ENCODE assay signal across 8 mouse cellular contexts in the genomic region with DNA sequence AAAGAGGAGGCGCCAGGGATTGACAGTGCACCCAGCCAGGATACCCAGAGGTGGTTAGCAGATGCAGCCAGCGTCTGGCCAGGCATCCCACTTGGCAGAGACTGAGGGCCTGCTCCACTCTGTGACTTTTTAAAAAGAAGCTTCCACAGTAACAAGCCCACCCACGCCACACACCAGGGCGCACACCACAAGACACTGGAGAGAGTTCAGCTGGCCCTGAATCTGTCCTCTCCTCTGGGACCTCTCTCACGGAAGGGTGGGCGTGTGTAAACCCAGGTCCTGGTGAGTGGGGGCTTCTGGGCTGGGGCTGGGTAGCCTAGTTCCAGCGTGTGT. TPM values are rescaled to one million over a fixed set of nuclear protein-coding genes. Genes with fewer than 3 reads are reported as not detected.
DNase-seq lines count a peak whose midpoint lies in the region; ATAC-seq and TF ChIP-seq lines count a peak whose summit lies in the region.

No protein-coding gene starts in this region.

- no peak for TF ChIP-seq CTCF in kidney, adult 2 months (conservative IDR thresholded peaks at IDR 0.05; ENCODE audit: insufficient read depth, insufficient read length, low read depth, low read length)
- TF ChIP-seq CTCF in cortical plate, adult 2 months (IDR thresholded peaks at IDR 0.05; ENCODE audit: extremely low read depth, insufficient read depth, low read length): no peak

- H3K36me3 ChIP-seq in kidney, adult 2 months (ENCODE audit: control insufficient read depth, insufficient read depth, low read length): no peaks in the 10 kb centered on the region; the same call in 1 of the 2 replicates
- H3K36me3 ChIP-seq in hindbrain, embryonic 16.5 days (ENCODE audit: control insufficient read depth, insufficient read depth, low read length): no peaks in the 10 kb centered on the region
- no peaks in the 10 kb centered on the region for H3K36me3 ChIP-seq in midbrain, embryonic 13.5 days

- H3K4me1 ChIP-seq in kidney, adult 2 months (ENCODE audit: control insufficient read depth, insufficient read depth, low read length): peaks cover 15% of the 10 kb centered on the region
- H3K4me1 ChIP-seq in cortical plate, adult 2 months (ENCODE audit: control insufficient read depth, insufficient read depth, low read length): peaks cover 2% of the 10 kb centered on the region; the same call in 1 of the 2 replicates
- H3K4me1 ChIP-seq in hindbrain, embryonic 16.5 days (ENCODE audit: control insufficient read depth, insufficient read depth, low read depth, low read length): peaks cover 14% of the 10 kb centered on the region; the same call in 1 of the 2 replicates
- H3K4me1 ChIP-seq in midbrain, embryonic 13.5 days (replicated peaks): peaks cover 22% of the 10 kb centered on the region

- peak overlapping the region; percentile 56 for H3K4me2 ChIP-seq in hindbrain, embryonic 16.5 days (ENCODE audit: low read length)
- peak overlapping the region; percentile 64 for H3K4me2 ChIP-seq in midbrain, embryonic 13.5 days (replicated peaks)

- ATAC-seq in hindbrain, embryonic 16.5 days: peak; percentile 42
- peak; percentile 55 for ATAC-seq in midbrain, embryonic 13.5 days

- peak overlapping the region; percentile 85 for H3K27ac ChIP-seq in kidney, adult 2 months (ENCODE audit: insufficient read depth, low read depth, low read length)
- H3K27ac ChIP-seq in cortical plate, adult 2 months (ENCODE audit: insufficient read depth, low read length): no peak overlapping the region
- no peak overlapping the region for H3K27ac ChIP-seq in hindbrain, embryonic 16.5 days (ENCODE audit: low read depth, low read length)
- H3K27ac ChIP-seq in midbrain, embryonic 13.5 days: no peak overlapping the region

- no peak for DNase-seq in kidney, adult 2 months
- no peak for DNase-seq in kidney, postnatal 10 days
- no peak for DNase-seq in layer of hippocampus, adult 9-11 months
- no peak for DNase-seq in thymus, adult 18-20 months
- DNase-seq in retina, embryonic 14.5 days (ENCODE audit: low spot score): no peak

- H3K4me3 ChIP-seq in kidney, adult 2 months (ENCODE audit: insufficient read depth, low read depth, low read length): peak overlapping the region; percentile 46
- peak overlapping the region; percentile 30; the same call in 1 of the 2 replicates for H3K4me3 ChIP-seq in cortical plate, adult 2 months (ENCODE audit: insufficient read depth, low read length)
- peak overlapping the region; percentile 37; the same call in 1 of the 2 replicates for H3K4me3 ChIP-seq in hindbrain, embryonic 16.5 days (ENCODE audit: low read length)
- peak overlapping the region; percentile 35 for H3K4me3 ChIP-seq in midbrain, embryonic 13.5 days (replicated peaks)

- no peak for TF ChIP-seq POLR2A in kidney, adult 2 months (IDR thresholded peaks at IDR 0.05; ENCODE audit: low read depth, low read length)
- no peak for TF ChIP-seq POLR2A in cortical plate, adult 2 months (IDR thresholded peaks at IDR 0.05; ENCODE audit: extremely low read depth, insufficient read depth, low read length)

- peak overlapping the region; percentile 65 for H3K9ac ChIP-seq in hindbrain, embryonic 16.5 days (ENCODE audit: low read depth, low read length)
- H3K9ac ChIP-seq in midbrain, embryonic 13.5 days (replicated peaks): peak overlapping the region; percentile 62

- H3K27me3 ChIP-seq in kidney, adult 2 months (replicated peaks; ENCODE audit: control insufficient read depth, insufficient read depth, low read length): no peaks in the 10 kb centered on the region
- no peaks in the 10 kb centered on the region for H3K27me3 ChIP-seq in hindbrain, embryonic 16.5 days (replicated peaks; ENCODE audit: control insufficient read depth, insufficient read depth, low read length)
- H3K27me3 ChIP-seq in midbrain, embryonic 13.5 days: peaks cover 4% of the 10 kb centered on the region; the same call in 1 of the 2 replicates

- 56% methylated on average over 7 of the region's 7 CpGs for WGBS in kidney, adult 2 months
- 46% methylated on average over 7 of the region's 7 CpGs for WGBS in hindbrain, embryonic 16.5 days
- WGBS in midbrain, embryonic 13.5 days: 54% methylated on average over 7 of the region's 7 CpGs

- H3K9me3 ChIP-seq in hindbrain, embryonic 16.5 days (ENCODE audit: control insufficient read depth, low read length): no peaks in the 10 kb centered on the region
- H3K9me3 ChIP-seq in midbrain, embryonic 13.5 days: no peaks in the 10 kb centered on the region

RNA-seq across cellular contexts. Expression of a gene that starts 0.5 kb away (rescaled TPM):
- polyA plus RNA-seq in kidney, adult 2 months (2012; rRNA removed): 97.1 and 116 TPM in 2 replicates
- 10.3 and 10.8 TPM in 2 replicates for polyA plus RNA-seq in cortical plate, adult 2 months (2012; rRNA removed)
- polyA plus RNA-seq in hindbrain, embryonic 16.5 days (2015; fragmentation: Nextera tagmentation; extraction: Ambion mirVana): 16.4 and 18.7 TPM in 2 replicates
- polyA plus RNA-seq in midbrain, embryonic 13.5 days (2015; fragmentation: Nextera tagmentation; extraction: Ambion mirVana): 11.3 and 13.3 TPM in 2 replicates

RNA-seq across cellular contexts. Expression of a gene that starts 6.3 kb away (rescaled TPM):
- polyA plus RNA-seq in kidney, adult 2 months (2012; rRNA removed): 83.5 and 89.5 TPM in 2 replicates
- polyA plus RNA-seq in cortical plate, adult 2 months (2012; rRNA removed): 4.0 and 4.7 TPM in 2 replicates
- polyA plus RNA-seq in hindbrain, embryonic 16.5 days (2015; fragmentation: Nextera tagmentation; extraction: Ambion mirVana): 0.69 and 0.70 TPM in 2 replicates
- 0.39 and 0.46 TPM in 2 replicates for polyA plus RNA-seq in midbrain, embryonic 13.5 days (2015; fragmentation: Nextera tagmentation; extraction: Ambion mirVana)

RNA-seq across cellular contexts. Expression of a gene that starts 28.4 kb away (rescaled TPM):
- polyA plus RNA-seq in kidney, adult 2 months (2012; rRNA removed): 0.39 and 0.86 TPM in 2 replicates
- not detected in 2 replicates for polyA plus RNA-seq in cortical plate, adult 2 months (2012; rRNA removed)
- polyA plus RNA-seq in hindbrain, embryonic 16.5 days (2015; fragmentation: Nextera tagmentation; extraction: Ambion mirVana): 0.10 TPM in 1 of 2 replicates, not detected in the other
- polyA plus RNA-seq in midbrain, embryonic 13.5 days (2015; fragmentation: Nextera tagmentation; extraction: Ambion mirVana): 0.11 TPM in 1 of 2 replicates, not detected in the other

RNA-seq across cellular contexts. Expression of a gene that starts 35.0 kb away (rescaled TPM):
- polyA plus RNA-seq in kidney, adult 2 months (2012; rRNA removed): 98.6 and 109 TPM in 2 replicates
- polyA plus RNA-seq in cortical plate, adult 2 months (2012; rRNA removed): 13.6 and 14.9 TPM in 2 replicates
- 15.1 and 18.3 TPM in 2 replicates for polyA plus RNA-seq in hindbrain, embryonic 16.5 days (2015; fragmentation: Nextera tagmentation; extraction: Ambion mirVana)
- polyA plus RNA-seq in midbrain, embryonic 13.5 days (2015; fragmentation: Nextera tagmentation; extraction: Ambion mirVana): 10.2 and 12.1 TPM in 2 replicates

Comparison
In these comparisons a context has a peak if more than half of its experiments do, and no peak if none do; other contexts are left out.
1. RNA of a gene that starts 6.3 kb away (polyA plus RNA-seq): 83.5 to 89.5 TPM in kidney, adult 2 months; 4.0 to 4.7 TPM in cortical plate, adult 2 months, 0.69 to 0.70 TPM in hindbrain, embryonic 16.5 days and 0.39 to 0.46 TPM in midbrain, embryonic 13.5 days; every median in the first group is over 10 times any median in the second.
2. Peak in every context shown above with its lines, with median percentiles within 50 percentile points of each other: H3K4me3 ChIP-seq.